Mouse (Mus musculus) stomach, embryonic 15.5 days (tissue): ENCODE measurements around the gene Nrsn2. TPM values are rescaled to one million over a fixed set of nuclear protein-coding genes. Genes with fewer than 3 reads are reported as not detected.

Experiments
- ATAC-seq: fragments of 200-750 bp; cut with Nextera tagmentation; 2 replicates; pipeline ENCODE4 v1.8.0; 2017; ENCODE audit warnings: low read depth, moderate number of reproducible peaks, moderate TSS enrichment; ENCODE audit not compliant: insufficient read depth, low FRiP score
- H3K27ac ChIP-seq: fragments of 300-500 bp; sonication (generic); 2 replicates; pipeline ENCODE4 v1.5.1; 2015; ENCODE audit warnings: mild to moderate bottlenecking, inconsistent platforms
- H3K27me3 ChIP-seq: fragments of 300-500 bp; sonication (generic); replicated peaks from 2 replicates; pipeline ENCODE4 v1.6.1; 2015; ENCODE audit warnings: inconsistent platforms
- H3K36me3 ChIP-seq: fragments of 300-500 bp; sonication (generic); 2 replicates; pipeline ENCODE4 v1.6.1; 2015; ENCODE audit warnings: inconsistent platforms
- H3K4me1 ChIP-seq: fragments of 300-500 bp; sonication (generic); 2 replicates; pipeline ENCODE4 v1.6.1; 2015; ENCODE audit warnings: inconsistent platforms
- H3K4me2 ChIP-seq: fragments of 300-500 bp; sonication (generic); 2 replicates; pipeline ENCODE4 v1.6.1; 2015; ENCODE audit warnings: mild to moderate bottlenecking, inconsistent platforms
- H3K4me3 ChIP-seq: fragments of 300-500 bp; sonication (generic); replicated peaks from 2 replicates; pipeline ENCODE4 v1.5.1; 2015; ENCODE audit warnings: inconsistent platforms
- H3K9ac ChIP-seq: fragments of 300-500 bp; sonication (generic); 2 replicates; pipeline ENCODE4 v1.6.1; 2015; ENCODE audit warnings: inconsistent platforms
- H3K9me3 ChIP-seq: fragments of 300-500 bp; sonication (generic); 2 replicates; pipeline ENCODE4 v1.6.1; 2016; ENCODE audit warnings: inconsistent platforms
- WGBS: fragments of 180-500 bp; shearing (Covaris S2); methylation state at CpG from one replicate; pipeline ENCODE4 v1.1.7; 2015; 5-methylcytosine and 5-hydroxymethylcytosine counted together
- polyA plus RNA-seq: library from polyadenylated mRNA; unstranded; fragments of >200 nt; fragmentation: Nextera tagmentation; extraction: Ambion mirVana; gene quantifications from 2 replicates; pipeline ENCODE4 v1.2.1, GENCODE M21; 2015

Nrsn2 gene
- polyA plus RNA-seq, 1 experiment from 2014 or later: 2.0 TPM

- 0 out of 2 replicates have a peak overlapping the region, but pooled peaks have one; percentile 9 for H3K9ac ChIP-seq
- no peaks in the 10 kb centered on the region for H3K9me3 ChIP-seq
- no peaks in the 10 kb centered on the region for H3K27me3 ChIP-seq
- peak overlapping the region; percentile 90 for H3K4me2 ChIP-seq
- peak overlapping the region; percentile 100 for H3K27ac ChIP-seq
- peak; percentile 1; the same call in 1 of the 2 replicates for ATAC-seq
- under 1% methylated on average over 13 of the region's 13 CpGs for WGBS
- peaks cover 25% of the 10 kb centered on the region for H3K4me1 ChIP-seq
- peak overlapping the region; percentile 87 for H3K4me3 ChIP-seq
- H3K36me3 ChIP-seq: peaks cover 6% of the 10 kb centered on the region; the same call in 1 of the 2 replicates
Observed at GRCm38 (mm10) chr2:152399122-152399542, 22.7 kb upstream of the Nrsn2 start.

GRCm38 (mm10) chr2:152398691-152399090, 22.3 kb upstream of the Nrsn2 start:
- peaks cover 30% of the 10 kb centered on the region for H3K4me1 ChIP-seq
- H3K9ac ChIP-seq: peak overlapping the region; percentile 9; the same call in 1 of the 2 replicates
- H3K36me3 ChIP-seq: peaks cover 6% of the 10 kb centered on the region; the same call in 1 of the 2 replicates
- H3K9me3 ChIP-seq: no peaks in the 10 kb centered on the region
- 0% methylated on average over 35 of the region's 38 CpGs for WGBS
- peak; percentile 85 for ATAC-seq
- peak overlapping the region; percentile 100 for H3K27ac ChIP-seq
- H3K4me3 ChIP-seq: peak overlapping the region; percentile 87
- H3K4me2 ChIP-seq: peak overlapping the region; percentile 90
- H3K27me3 ChIP-seq: no peaks in the 10 kb centered on the region

- peak; percentile 60 for ATAC-seq
Observed at GRCm38 (mm10) chr2:152397680-152398435, 21.4 kb upstream of the Nrsn2 start, which contains the start of gene Sox12. Gene Sox12 (minus strand): TSS chr2:152398063.

GRCm38 (mm10) chr2:152397004-152397589, 20.7 kb upstream of the Nrsn2 start:
- peak overlapping the region; percentile 87 for H3K4me3 ChIP-seq
- H3K4me2 ChIP-seq: peak overlapping the region; percentile 90
- peaks cover 11% of the 10 kb centered on the region; the same call in 1 of the 2 replicates for H3K36me3 ChIP-seq
- H3K4me1 ChIP-seq: peaks cover 36% of the 10 kb centered on the region
- peak overlapping the region; percentile 100 for H3K27ac ChIP-seq
- H3K9ac ChIP-seq: peak overlapping the region; percentile 84
- ATAC-seq: no peak
- no peaks in the 10 kb centered on the region for H3K27me3 ChIP-seq
- under 1% methylated on average over 70 of the region's 77 CpGs for WGBS
- H3K9me3 ChIP-seq: no peaks in the 10 kb centered on the region

More at GRCm38 (mm10) chr2:152397680-152398435, 21.4 kb upstream of the Nrsn2 start, which contains the start of gene Sox12:
- Histone ChIP-seq H3K27me3 (no peaks in the 10 kb centered on the region), H3K4me3 (peak within 1 kb of the TSS; percentile 87), H3K4me2 (peak within 1 kb of the TSS; percentile 90), H3K27ac (peak within 1 kb of the TSS; percentile 100), H3K9ac (peak within 1 kb of the TSS; percentile 84), H3K36me3 (peaks cover 11% of the 10 kb centered on the region; the same call in 1 of the 2 replicates), H3K4me1 (peaks cover 36% of the 10 kb centered on the region), H3K9me3 (no peaks in the 10 kb centered on the region)
- 1% methylated on average over 74 of the region's 104 CpGs for whole genome bisulfite sequencing

GRCm38 (mm10) chr2:152396110-152397003, 19.9 kb upstream of the Nrsn2 start:
- Histone ChIP-seq H3K4me2 (peak overlapping the region; percentile 90), H3K4me3 (peak overlapping the region; percentile 87), H3K27me3 (no peaks in the 10 kb centered on the region), H3K9ac (peak overlapping the region; percentile 84), H3K36me3 (peaks cover 11% of the 10 kb centered on the region; the same call in 1 of the 2 replicates), H3K27ac (peak overlapping the region; percentile 100), H3K9me3 (no peaks in the 10 kb centered on the region), H3K4me1 (peaks cover 36% of the 10 kb centered on the region)
- WGBS: under 1% methylated on average over 45 of the region's 46 CpGs
- ATAC-seq: peak; percentile 54

- Histone ChIP-seq H3K4me2 (peak overlapping the region; percentile 90), H3K36me3 (peaks cover 11% of the 10 kb centered on the region; the same call in 1 of the 2 replicates), H3K4me1 (peaks cover 36% of the 10 kb centered on the region), H3K27me3 (no peaks in the 10 kb centered on the region), H3K9me3 (no peaks in the 10 kb centered on the region), H3K4me3 (peak overlapping the region; percentile 87), H3K27ac (peak overlapping the region; percentile 100; the same call in 1 of the 2 replicates), H3K9ac (peak overlapping the region; percentile 19; the same call in 1 of the 2 replicates)
- WGBS: 15% methylated on average over 12 of the region's 13 CpGs
- ATAC-seq: no peak
Observed at GRCm38 (mm10) chr2:152395271-152395920, 19.0 kb upstream of the Nrsn2 start.

GRCm38 (mm10) chr2:152393225-152394017, 17.0 kb upstream of the Nrsn2 start:
- WGBS: 47% methylated on average over 9 of the region's 9 CpGs

GRCm38 (mm10) chr2:152392786-152393185, 16.3 kb upstream of the Nrsn2 start:
- Histone ChIP-seq H3K4me3 (no peak overlapping the region), H3K27ac (no peak overlapping the region), H3K9ac (no peak overlapping the region), H3K4me2 (no peak overlapping the region), H3K36me3 (peaks cover 11% of the 10 kb centered on the region; the same call in 1 of the 2 replicates), H3K27me3 (no peaks in the 10 kb centered on the region), H3K4me1 (peaks cover 29% of the 10 kb centered on the region), H3K9me3 (no peaks in the 10 kb centered on the region)
- WGBS: 20% methylated on average over 3 of the region's 3 CpGs
- no peak for ATAC-seq

More at GRCm38 (mm10) chr2:152393225-152394017, 17.0 kb upstream of the Nrsn2 start:
- H3K36me3 ChIP-seq: peaks cover 11% of the 10 kb centered on the region; the same call in 1 of the 2 replicates
- ATAC-seq: no peak
- no peaks in the 10 kb centered on the region for H3K27me3 ChIP-seq
- H3K4me3 ChIP-seq: no peak overlapping the region
- no peak overlapping the region for H3K27ac ChIP-seq
- H3K4me1 ChIP-seq: peaks cover 29% of the 10 kb centered on the region
- no peak overlapping the region for H3K4me2 ChIP-seq
- no peak overlapping the region for H3K9ac ChIP-seq
- H3K9me3 ChIP-seq: no peaks in the 10 kb centered on the region

GRCm38 (mm10) chr2:152384191-152384590, 7.8 kb upstream of the Nrsn2 start:
- ATAC-seq: no peak
- no peaks in the 10 kb centered on the region for H3K4me1 ChIP-seq

GRCm38 (mm10) chr2:152375652-152376344, 640 bp downstream of the Nrsn2 start:
- Histone ChIP-seq H3K27me3 (peaks cover 19% of the 10 kb centered on the region; the same call in 1 of the 2 replicates), H3K4me1 (peaks cover 14% of the 10 kb centered on the region; the same call in 1 of the 2 replicates), H3K27ac (no peak overlapping the region), H3K9ac (no peak overlapping the region), H3K9me3 (no peaks in the 10 kb centered on the region), H3K4me3 (no peak overlapping the region), H3K36me3 (no peaks in the 10 kb centered on the region), H3K4me2 (peak overlapping the region; percentile 25)
- 9% methylated on average over 21 of the region's 21 CpGs for WGBS
- ATAC-seq: no peak

More at GRCm38 (mm10) chr2:152384191-152384590, 7.8 kb upstream of the Nrsn2 start:
- Histone ChIP-seq H3K9ac (no peak overlapping the region), H3K27ac (no peak overlapping the region), H3K36me3 (no peaks in the 10 kb centered on the region), H3K27me3 (no peaks in the 10 kb centered on the region), H3K9me3 (no peaks in the 10 kb centered on the region), H3K4me2 (no peak overlapping the region), H3K4me3 (no peak overlapping the region)
- WGBS: 87% methylated on average over 4 of the region's 4 CpGs
